Mouse (Mus musculus) heart, embryonic 15.5 days (tissue): ENCODE results near the gene Tcn2. TPM values are rescaled to one million over a fixed set of nuclear protein-coding genes. Genes with fewer than 3 reads are reported as not detected.

Source experiments
- ATAC-seq: fragments of 200-750 bp; cut with Nextera tagmentation; replicated peaks from 2 replicates; pipeline ENCODE4 v1.8.0; 2017; ENCODE audit warnings: low read depth, moderate TSS enrichment; ENCODE audit not compliant: insufficient number of reproducible peaks, insufficient read depth, low FRiP score
- H3K27ac ChIP-seq: fragments of 300-500 bp; sonication (generic); 2 replicates; pipeline ENCODE4 v1.5.1; 2015; ENCODE audit warnings: mild to moderate bottlenecking, inconsistent platforms
- H3K27me3 ChIP-seq: fragments of 300-500 bp; sonication (generic); 2 replicates; pipeline ENCODE4 v1.6.1; 2015; ENCODE audit warnings: inconsistent platforms
- H3K36me3 ChIP-seq: fragments of 300-500 bp; sonication (generic); 2 replicates; pipeline ENCODE4 v1.6.1; 2015; ENCODE audit warnings: mild to moderate bottlenecking, inconsistent platforms
- H3K4me1 ChIP-seq: fragments of 300-500 bp; sonication (generic); replicated peaks from 2 replicates; pipeline ENCODE4 v1.6.1; 2015; ENCODE audit warnings: inconsistent platforms
- H3K4me2 ChIP-seq: fragments of 300-500 bp; sonication (generic); 2 replicates; pipeline ENCODE4 v1.6.1; 2015; ENCODE audit warnings: inconsistent platforms, mild to moderate bottlenecking, moderate library complexity
- H3K4me3 ChIP-seq: fragments of 300-500 bp; sonication (generic); 2 replicates; pipeline ENCODE4 v1.5.1; 2015; ENCODE audit warnings: mild to moderate bottlenecking, inconsistent platforms
- H3K9ac ChIP-seq: fragments of 300-500 bp; sonication (generic); 2 replicates; pipeline ENCODE4 v1.6.1; 2015; ENCODE audit warnings: mild to moderate bottlenecking, inconsistent platforms
- H3K9me3 ChIP-seq: fragments of 300-500 bp; sonication (generic); replicated peaks from 2 replicates; pipeline ENCODE4 v1.6.1; 2016; ENCODE audit warnings: inconsistent platforms
- WGBS: fragments of 180-500 bp; shearing (Covaris S2); methylation state at CpG from one replicate; pipeline ENCODE4 v1.1.7; 2015; ENCODE audit warnings: mixed read lengths; 5-methylcytosine and 5-hydroxymethylcytosine counted together
- polyA plus RNA-seq: library from polyadenylated mRNA; unstranded; fragments of >200 nt; fragmentation: Nextera tagmentation; extraction: Ambion mirVana; gene quantifications from 2 replicates; pipeline ENCODE4 v1.2.1, GENCODE M21; 2015

The Tcn2 gene
- polyA plus RNA-seq, 1 experiment from 2014 or later: 64.0 TPM

DNA sequence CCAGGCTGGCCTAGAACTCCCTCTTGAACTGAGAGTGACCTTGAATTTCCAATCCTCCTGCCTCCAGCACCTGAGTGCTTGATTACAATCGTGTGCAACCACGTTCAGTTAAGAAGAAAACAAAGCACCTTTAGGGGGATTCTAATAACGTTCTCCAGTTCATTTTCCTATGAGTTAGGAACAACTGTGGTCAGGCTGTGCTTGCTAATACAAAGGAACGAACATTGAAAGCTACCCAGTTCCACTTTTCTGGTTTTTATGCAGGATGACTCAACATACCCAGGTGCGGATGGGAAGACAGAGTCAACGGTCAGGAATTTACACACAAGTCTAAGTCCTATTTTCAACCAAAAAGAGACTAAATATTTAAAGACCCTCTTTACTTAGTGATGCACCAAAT is 38.0 kb downstream of the Tcn2 start:
- whole genome bisulfite sequencing: 71% methylated on average over 6 of the region's 6 CpGs
- H3K9ac ChIP-seq: no peak overlapping the region
- H3K9me3 ChIP-seq: no peaks in the 10 kb centered on the region
- H3K36me3 ChIP-seq: peaks cover 8% of the 10 kb centered on the region; the same call in 1 of the 2 replicates
- H3K4me2 ChIP-seq: no peak overlapping the region
- H3K4me1 ChIP-seq: peaks cover 13% of the 10 kb centered on the region
- ATAC-seq: no peak
- H3K4me3 ChIP-seq: no peak overlapping the region
- no peak overlapping the region for H3K27ac ChIP-seq
- no peaks in the 10 kb centered on the region for H3K27me3 ChIP-seq

DNA sequence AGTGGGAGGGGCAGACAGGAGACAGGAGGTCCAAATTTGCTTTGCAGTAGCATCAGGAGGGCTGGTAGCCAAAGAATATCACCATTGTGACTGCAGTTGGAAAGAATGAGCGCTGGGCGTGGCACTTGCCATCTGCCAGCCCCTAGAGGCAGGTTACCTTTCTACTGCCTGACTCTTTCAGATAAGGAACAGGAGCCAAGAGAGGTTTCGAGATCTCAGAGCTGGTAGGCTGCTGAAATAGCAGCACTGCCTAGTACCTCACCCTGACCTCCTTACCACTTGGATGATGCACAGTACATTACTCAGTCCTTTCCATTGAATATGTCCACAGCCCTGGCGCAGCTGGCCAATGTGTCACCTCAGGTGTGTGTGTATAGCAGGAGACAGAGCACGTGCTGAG is 44.6 kb downstream of the Tcn2 start:
- H3K27me3 ChIP-seq: no peaks in the 10 kb centered on the region
- no peak overlapping the region for H3K4me2 ChIP-seq
- no peaks in the 10 kb centered on the region for H3K9me3 ChIP-seq
- no peak overlapping the region for H3K4me3 ChIP-seq
- H3K9ac ChIP-seq: no peak overlapping the region
- H3K4me1 ChIP-seq: no peaks in the 10 kb centered on the region
- no peaks in the 10 kb centered on the region for H3K36me3 ChIP-seq
- H3K27ac ChIP-seq: no peak overlapping the region
- ATAC-seq: no peak
- 74% methylated on average over 5 of the region's 5 CpGs for WGBS

DNA sequence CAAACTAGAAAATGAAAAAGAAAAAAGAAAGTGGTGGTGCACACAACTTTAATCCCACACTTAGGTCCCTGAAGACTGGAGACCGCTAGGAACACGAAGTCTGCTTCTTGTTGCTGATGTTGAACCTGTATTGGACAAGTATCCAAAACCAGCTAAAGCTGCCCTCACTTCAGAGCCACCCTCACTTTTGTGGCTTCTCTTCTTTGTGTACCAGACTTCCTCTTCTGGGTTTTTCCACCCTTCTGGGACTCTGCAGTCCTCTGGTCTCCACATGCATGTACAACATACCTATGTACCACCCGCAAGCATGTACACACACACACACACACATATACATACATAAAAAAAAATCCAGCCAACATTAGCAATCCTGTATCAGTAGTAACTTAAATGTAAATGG is 48.2 kb downstream of the Tcn2 start:
- Histone ChIP-seq H3K27ac (no peak overlapping the region), H3K4me3 (no peak overlapping the region), H3K36me3 (no peaks in the 10 kb centered on the region), H3K9me3 (no peaks in the 10 kb centered on the region), H3K4me1 (no peaks in the 10 kb centered on the region), H3K9ac (no peak overlapping the region), H3K27me3 (peaks cover 10% of the 10 kb centered on the region), H3K4me2 (no peak overlapping the region)
- no peak for ATAC-seq
- 70% methylated on average over 3 of the region's 3 CpGs for WGBS

DNA sequence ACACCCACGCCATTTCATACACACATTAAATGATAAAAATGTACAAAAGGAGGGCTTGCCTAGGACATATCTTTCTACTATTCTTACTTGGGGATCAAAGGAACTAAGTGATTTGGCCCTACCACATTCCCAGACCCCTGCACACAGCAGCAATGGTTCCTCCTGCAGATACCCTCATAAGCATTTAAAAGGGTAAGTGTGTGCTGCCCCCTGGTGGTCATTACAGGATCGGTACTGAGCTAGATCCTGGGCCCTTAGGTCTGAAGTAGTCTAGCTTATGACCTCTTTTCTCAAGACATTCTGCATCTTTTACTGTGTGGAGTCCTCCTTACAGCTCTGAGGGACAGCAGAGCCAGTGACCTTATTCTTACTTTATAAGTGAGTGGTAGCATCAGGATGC is 52.1 kb downstream of the Tcn2 start:
- Histone ChIP-seq H3K4me3 (no peak overlapping the region), H3K9ac (no peak overlapping the region), H3K27ac (no peak overlapping the region), H3K4me1 (no peaks in the 10 kb centered on the region), H3K9me3 (no peaks in the 10 kb centered on the region), H3K36me3 (no peaks in the 10 kb centered on the region), H3K4me2 (no peak overlapping the region), H3K27me3 (peaks cover 10% of the 10 kb centered on the region)
- 37% methylated on average over 2 of the region's 2 CpGs for WGBS
- no peak; the same call in 1 of the 2 replicates for ATAC-seq

DNA sequence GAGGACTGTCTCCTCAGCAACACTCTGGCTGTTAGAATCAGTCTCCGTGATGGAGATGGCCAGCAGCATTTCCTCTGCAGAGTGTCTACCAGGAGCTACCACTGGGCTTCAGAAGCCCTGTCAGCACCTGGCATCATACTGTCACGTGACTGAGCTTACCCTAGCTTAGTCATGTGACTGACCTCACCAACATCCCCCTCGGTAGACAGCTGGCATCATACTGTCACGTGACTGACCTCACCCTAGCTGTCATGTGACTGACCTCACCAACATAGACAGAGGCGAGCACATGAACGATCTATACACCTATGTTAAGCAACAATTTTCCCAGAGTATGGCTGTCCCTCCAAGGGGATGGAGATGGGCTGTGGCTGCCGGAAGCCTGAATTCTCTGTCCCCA is 53.3 kb downstream of the Tcn2 start:
- Histone ChIP-seq H3K27me3 (peaks cover 10% of the 10 kb centered on the region), H3K9me3 (no peaks in the 10 kb centered on the region), H3K4me1 (no peaks in the 10 kb centered on the region), H3K36me3 (no peaks in the 10 kb centered on the region), H3K4me3 (no peak overlapping the region), H3K4me2 (no peak overlapping the region), H3K27ac (no peak overlapping the region), H3K9ac (no peak overlapping the region)
- WGBS: 67% methylated on average over 7 of the region's 7 CpGs
- no peak for ATAC-seq

DNA sequence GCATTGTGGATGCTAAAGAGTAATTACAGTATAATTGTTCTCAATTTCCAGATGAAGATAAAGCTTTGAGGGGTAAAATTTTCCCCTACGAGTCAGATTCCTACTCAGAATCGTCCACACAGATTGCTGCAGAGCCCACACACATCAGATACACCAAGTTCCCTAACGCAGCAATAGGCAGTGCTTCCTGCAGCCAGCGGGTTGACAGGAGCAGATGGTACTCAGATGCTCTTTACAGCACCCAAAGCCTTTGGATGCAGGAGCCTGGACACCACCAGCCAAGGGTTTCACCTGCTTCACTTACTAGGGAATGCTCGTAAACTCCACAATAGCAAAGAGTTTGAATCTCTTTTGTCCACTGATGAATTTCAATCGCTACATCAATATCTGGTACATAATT is 55.5 kb downstream of the Tcn2 start:
- Histone ChIP-seq H3K4me2 (no peak overlapping the region), H3K36me3 (no peaks in the 10 kb centered on the region), H3K4me3 (no peak overlapping the region), H3K27ac (no peak overlapping the region), H3K27me3 (peaks cover 3% of the 10 kb centered on the region), H3K4me1 (no peaks in the 10 kb centered on the region), H3K9me3 (no peaks in the 10 kb centered on the region), H3K9ac (no peak overlapping the region)
- ATAC-seq: no peak
- 70% methylated on average over 6 of the region's 6 CpGs for WGBS

Other genes with a start within 250 kb of the Tcn2 start
- gene Osbp2, start 68.3 kb downstream of the Tcn2 start, polyA plus RNA-seq: 0.89 and 1.5 TPM in 2 replicates
- 0.06 and 0.21 TPM in 2 replicates for gene 4921536K21Rik, start 37.1 kb downstream of the Tcn2 start, polyA plus RNA-seq
- gene Dusp18, start 36.9 kb downstream of the Tcn2 start, polyA plus RNA-seq: 9.5 and 9.8 TPM in 2 replicates
- 3.6 and 4.4 TPM in 2 replicates for gene Slc35e4, start 17.5 kb downstream of the Tcn2 start, polyA plus RNA-seq
- gene Pes1, start 31.8 kb upstream of the Tcn2 start, polyA plus RNA-seq: 43.5 and 49.8 TPM in 2 replicates
- gene 4930556J24Rik, start 44.6 kb upstream of the Tcn2 start, polyA plus RNA-seq: not detected in 2 replicates
- 0.44 and 1.9 TPM in 2 replicates for gene Gal3st1, start 51.5 kb upstream of the Tcn2 start, polyA plus RNA-seq
- 0.50 and 0.79 TPM in 2 replicates for gene Sec14l4, start 99.3 kb upstream of the Tcn2 start, polyA plus RNA-seq
- 0.72 and 0.93 TPM in 2 replicates for gene Sec14l3, start 132.7 kb upstream of the Tcn2 start, polyA plus RNA-seq
- 32.1 and 32.8 TPM in 2 replicates for gene Mtfp1, start 163.3 kb upstream of the Tcn2 start, polyA plus RNA-seq
- 0.78 and 1.5 TPM in 2 replicates for gene Sec14l2, start 191.3 kb upstream of the Tcn2 start, polyA plus RNA-seq
- gene Rnf215, start 203.0 kb upstream of the Tcn2 start, polyA plus RNA-seq: 16.1 and 21.1 TPM in 2 replicates
- gene Ccdc157, start 228.1 kb upstream of the Tcn2 start, polyA plus RNA-seq: 4.4 and 5.5 TPM in 2 replicates
- gene Sf3a1, start 228.2 kb upstream of the Tcn2 start, polyA plus RNA-seq: 27.0 and 32.8 TPM in 2 replicates